Mouse (Mus musculus) forebrain, embryonic 14.5 days (tissue): ENCODE results near the gene Nfat5. TPM values are rescaled to one million over a fixed set of nuclear protein-coding genes. Genes with fewer than 3 reads are reported as not detected.
A peak's percentile ranks its signal among the peaks of the same experiment; 100 is the strongest.

Experiments used
- ATAC-seq: fragments of 200-750 bp; cut with Nextera tagmentation; 2 replicates; pipeline ENCODE4 v1.8.0; 2017; ENCODE audit warnings: mild to moderate bottlenecking, moderate library complexity
- DNase-seq: peaks from one replicate; pipeline ENCODE4 v3.0.0-alpha.2; 2015; ENCODE audit warnings: low spot score
- H3K27ac ChIP-seq: fragments of 300-500 bp; sonication (generic); 2 replicates; pipeline ENCODE4 v1.5.1; 2014; ENCODE audit warnings: low read depth, mild to moderate bottlenecking, control low read depth, low read length, moderate library complexity
- H3K27me3 ChIP-seq: fragments of 300-500 bp; sonication (generic); replicated peaks from 2 replicates; pipeline ENCODE4 v1.6.1; 2014; ENCODE audit warnings: low read length, control low read depth, mixed read lengths; ENCODE audit not compliant: control insufficient read depth, insufficient read depth
- H3K36me3 ChIP-seq: fragments of 300-500 bp; sonication (generic); 2 replicates; pipeline ENCODE4 v1.6.1; 2014; ENCODE audit warnings: low read length, control low read depth; ENCODE audit not compliant: control insufficient read depth, insufficient read depth
- H3K4me1 ChIP-seq: fragments of 300-500 bp; sonication (generic); 2 replicates; pipeline ENCODE4 v1.6.1; 2014; ENCODE audit warnings: antibody characterized with exemption, low read length, control low read depth; ENCODE audit not compliant: control insufficient read depth, insufficient read depth
- H3K4me2 ChIP-seq: fragments of 300-500 bp; sonication (generic); 2 replicates; pipeline ENCODE4 v1.6.1; 2014; ENCODE audit warnings: mild to moderate bottlenecking, control low read depth, low read length
- H3K4me3 ChIP-seq: fragments of 300-500 bp; sonication (generic); 2 replicates; pipeline ENCODE4 v1.5.1; 2014; ENCODE audit warnings: low read depth, low read length, control low read depth
- H3K9ac ChIP-seq: fragments of 300-500 bp; sonication (generic); 2 replicates; pipeline ENCODE4 v1.6.1; 2014; ENCODE audit warnings: mild to moderate bottlenecking, low read length, control low read depth, moderate library complexity
- H3K9me3 ChIP-seq: fragments of 300-500 bp; sonication (generic); replicated peaks from 2 replicates; pipeline ENCODE4 v1.6.1; 2016; ENCODE audit warnings: low read length, control low read depth, mixed read lengths; ENCODE audit not compliant: control insufficient read depth
- WGBS: fragments of 180-500 bp; shearing (Covaris S2); extraction: QIAGEN DNeasy Blood & Tissue Kit; methylation state at CpG from one replicate; pipeline ENCODE4 v1.1.7; 2014; 5-methylcytosine and 5-hydroxymethylcytosine counted together
- polyA plus RNA-seq: library from polyadenylated mRNA; unstranded; fragments of >200 nt; fragmentation: Nextera tagmentation; extraction: Ambion mirVana; gene quantifications from 2 replicates; pipeline ENCODE4 v1.2.1, GENCODE M21; 2014

Nfat5 gene
- polyA plus RNA-seq, 1 experiment from 2014 or later, result 3.4 TPM

- no peak overlapping the region for H3K4me3 ChIP-seq
- no peak overlapping the region for H3K9ac ChIP-seq
- no peak overlapping the region for H3K4me2 ChIP-seq
- H3K27ac ChIP-seq, result no peak overlapping the region
- no peak for DNase-seq
- H3K4me1 ChIP-seq, result no peaks in the 10 kb centered on the region
- no peaks in the 10 kb centered on the region for H3K9me3 ChIP-seq
- WGBS, result 81% methylated on average over 4 of the region's 4 CpGs
- ATAC-seq, result no peak
- no peaks in the 10 kb centered on the region for H3K36me3 ChIP-seq
- H3K27me3 ChIP-seq, result no peaks in the 10 kb centered on the region
Observed at GRCm38 (mm10) chr8:107261172-107261571, 32.1 kb upstream of the Nfat5 start.

- DNase-seq (no peak), ATAC-seq (no peak)
- Histone ChIP-seq H3K27me3 (no peaks in the 10 kb centered on the region), H3K9me3 (no peaks in the 10 kb centered on the region), H3K27ac (no peak overlapping the region), H3K36me3 (no peaks in the 10 kb centered on the region), H3K4me1 (no peaks in the 10 kb centered on the region), H3K9ac (no peak overlapping the region), H3K4me2 (no peak overlapping the region), H3K4me3 (no peak overlapping the region)
- 77% methylated on average over 8 of the region's 8 CpGs for WGBS
Observed at GRCm38 (mm10) chr8:107262046-107262705, 31.1 kb upstream of the Nfat5 start.

GRCm38 (mm10) chr8:107265811-107266210 is 27.5 kb upstream of the Nfat5 start:
- no peak overlapping the region for H3K9ac ChIP-seq
- ATAC-seq (no peak), DNase-seq (peak; percentile 47)
- no peak overlapping the region for H3K27ac ChIP-seq
- no peak overlapping the region for H3K4me3 ChIP-seq
- no peaks in the 10 kb centered on the region for H3K4me1 ChIP-seq
- H3K4me2 ChIP-seq, result no peak overlapping the region
- H3K9me3 ChIP-seq, result no peaks in the 10 kb centered on the region
- 74% methylated on average over 10 of the region's 10 CpGs for WGBS
- H3K36me3 ChIP-seq, result no peaks in the 10 kb centered on the region
- H3K27me3 ChIP-seq, result no peaks in the 10 kb centered on the region

GRCm38 (mm10) chr8:107268501-107268900 is 24.8 kb upstream of the Nfat5 start:
- Histone ChIP-seq H3K27me3 (no peaks in the 10 kb centered on the region), H3K36me3 (no peaks in the 10 kb centered on the region), H3K4me3 (no peak overlapping the region), H3K9ac (no peak overlapping the region), H3K4me1 (no peaks in the 10 kb centered on the region), H3K9me3 (no peaks in the 10 kb centered on the region), H3K4me2 (no peak overlapping the region), H3K27ac (no peak overlapping the region)
- ATAC-seq, result no peak
- no peak for DNase-seq
- WGBS, result 75% methylated on average over 9 of the region's 9 CpGs

GRCm38 (mm10) chr8:107269191-107269590 is 24.1 kb upstream of the Nfat5 start:
- H3K9ac ChIP-seq, result no peak overlapping the region
- DNase-seq, result no peak
- ATAC-seq, result no peak
- no peak overlapping the region for H3K4me3 ChIP-seq
- H3K36me3 ChIP-seq, result no peaks in the 10 kb centered on the region
- H3K4me1 ChIP-seq, result no peaks in the 10 kb centered on the region
- H3K9me3 ChIP-seq, result no peaks in the 10 kb centered on the region
- no peaks in the 10 kb centered on the region for H3K27me3 ChIP-seq
- H3K4me2 ChIP-seq, result no peak overlapping the region
- no peak overlapping the region for H3K27ac ChIP-seq

GRCm38 (mm10) chr8:107269617-107270139 is 23.6 kb upstream of the Nfat5 start:
- Histone ChIP-seq H3K9ac (no peak overlapping the region), H3K9me3 (no peaks in the 10 kb centered on the region), H3K4me2 (no peak overlapping the region), H3K4me3 (no peak overlapping the region), H3K36me3 (no peaks in the 10 kb centered on the region), H3K27ac (no peak overlapping the region), H3K27me3 (no peaks in the 10 kb centered on the region), H3K4me1 (no peaks in the 10 kb centered on the region)
- no peak for DNase-seq
- no peak for ATAC-seq
- WGBS, result 52% methylated on average over 3 of the region's 3 CpGs

GRCm38 (mm10) chr8:107270287-107270686 is 23.0 kb upstream of the Nfat5 start:
- Histone ChIP-seq H3K9me3 (no peaks in the 10 kb centered on the region), H3K4me1 (no peaks in the 10 kb centered on the region), H3K36me3 (no peaks in the 10 kb centered on the region), H3K4me3 (no peak overlapping the region), H3K4me2 (no peak overlapping the region), H3K27me3 (no peaks in the 10 kb centered on the region), H3K9ac (no peak overlapping the region), H3K27ac (no peak overlapping the region)
- 76% methylated on average over 4 of the region's 4 CpGs for WGBS
- no peak for ATAC-seq
- no peak for DNase-seq

- Histone ChIP-seq H3K4me2 (no peak overlapping the region), H3K9ac (no peak overlapping the region), H3K4me1 (no peaks in the 10 kb centered on the region), H3K27me3 (no peaks in the 10 kb centered on the region), H3K36me3 (no peaks in the 10 kb centered on the region), H3K27ac (no peak overlapping the region), H3K9me3 (no peaks in the 10 kb centered on the region), H3K4me3 (no peak overlapping the region)
- no peak for ATAC-seq
- 76% methylated on average over 11 of the region's 11 CpGs for WGBS
- DNase-seq, result no peak
Observed at GRCm38 (mm10) chr8:107270751-107271150, 22.5 kb upstream of the Nfat5 start.

GRCm38 (mm10) chr8:107277323-107277883 is 15.9 kb upstream of the Nfat5 start:
- Histone ChIP-seq H3K4me1 (no peaks in the 10 kb centered on the region), H3K9ac (no peak overlapping the region)
- 77% methylated on average over 5 of the region's 5 CpGs for WGBS

More at GRCm38 (mm10) chr8:107277323-107277883, 15.9 kb upstream of the Nfat5 start:
- ATAC-seq, result no peak
- Histone ChIP-seq H3K4me3 (no peak overlapping the region), H3K4me2 (no peak overlapping the region), H3K27ac (no peak overlapping the region), H3K9me3 (no peaks in the 10 kb centered on the region), H3K27me3 (no peaks in the 10 kb centered on the region), H3K36me3 (no peaks in the 10 kb centered on the region)
- no peak for DNase-seq
